Mouse (Mus musculus) stomach, postnatal 0 days (tissue): Measurements from ENCODE around the gene Ndufb7.

ENCODE experiments used
- CTCF ChIP-seq: IDR thresholded peaks from 2 replicates; pipeline ENCODE4 v1.5.1; 2016; ENCODE audit warnings: antibody characterized with exemption, low read depth, mild to moderate bottlenecking, moderate library complexity
- EP300 ChIP-seq: optimal IDR thresholded peaks from 2 replicates; pipeline ENCODE3; 2016; ENCODE audit warnings: antibody characterized with exemption

- TF ChIP-seq EP300 (no peak), CTCF (no peak)
Observed at GRCm38 (mm10) chr8:83562669-83563068, 3.8 kb upstream of the Ndufb7 start.
